Mouse (Mus musculus) small intestine, adult 2 months (tissue): ENCODE measurements around the gene Uba7.

Source experiments
- CTCF ChIP-seq: fragments of 200-500 bp; IDR thresholded peaks from 2 replicates; pipeline ENCODE4 v1.5.1; 2012; ENCODE audit warnings: low read depth, mild to moderate bottlenecking, control low read depth, inconsistent platforms, low read length, moderate library complexity, mixed read lengths; ENCODE audit not compliant: insufficient replicate concordance, insufficient read length; ENCODE audit errors: extremely low read depth
- POLR2A ChIP-seq: fragments of 200-500 bp; IDR thresholded peaks from 2 replicates; pipeline ENCODE4 v1.6.1; 2012; ENCODE audit warnings: low read depth, mild to moderate bottlenecking, control low read depth, inconsistent platforms, low read length, moderate library complexity

- TF ChIP-seq POLR2A (peak; percentile 53; the same call in 1 of the 2 replicates), CTCF (no peak)
Measured at GRCm38 (mm10) chr9:107975399-107976386, at the start of gene Uba7.
